Mouse (Mus musculus): ENCODE data around the gene Kcnb1.

DNA sequence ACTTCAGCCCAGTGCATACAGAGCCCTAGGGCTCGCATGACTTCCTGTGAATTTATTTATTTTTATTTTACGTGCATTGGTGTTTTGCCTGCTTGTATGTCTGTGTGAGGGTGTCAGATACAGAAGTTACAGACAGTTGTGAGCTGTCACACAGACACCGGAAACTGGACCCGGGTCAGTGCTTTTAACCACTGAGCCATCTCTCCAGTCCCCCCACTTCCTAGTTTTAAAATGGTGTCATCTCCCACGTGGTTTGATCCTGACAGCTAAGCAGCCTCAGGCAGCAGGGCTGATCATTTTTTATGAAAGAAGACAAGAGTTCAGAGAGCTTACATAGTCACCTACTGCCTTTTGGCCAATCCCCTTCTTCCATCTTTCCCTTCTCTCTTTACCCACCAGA, 44.1 kb downstream of the Kcnb1 start:
- no peak for TF ChIP-seq CTCF (IDR thresholded peaks at IDR 0.05; ENCODE audit: borderline replicate concordance, control insufficient read depth, extremely low read depth, insufficient read depth, low read length, poor library complexity)
- no peak for TF ChIP-seq POLR2A (IDR thresholded peaks at IDR 0.05; ENCODE audit: control insufficient read depth, extremely low read depth, insufficient read depth, low read length, poor library complexity)
